Mouse (Mus musculus) brain, embryonic 14.5 days (tissue): Measurements from ENCODE around the gene S100z.

ENCODE experiments used
- CTCF ChIP-seq: fragments of 200-500 bp; IDR thresholded peaks from 2 replicates; pipeline ENCODE4 v1.5.1; 2012; ENCODE audit warnings: inconsistent platforms, mild to moderate bottlenecking, moderate library complexity, borderline replicate concordance; ENCODE audit not compliant: insufficient read depth, insufficient read length; ENCODE audit errors: extremely low read depth
- POLR2A ChIP-seq: fragments of 200-500 bp; IDR thresholded peaks from 2 replicates; pipeline ENCODE4 v1.6.1; 2012; ENCODE audit warnings: mild to moderate bottlenecking, inconsistent platforms, borderline replicate concordance; ENCODE audit not compliant: poor library complexity, insufficient read depth, insufficient read length, severe bottlenecking; ENCODE audit errors: extremely low read depth

- TF ChIP-seq POLR2A = no peak
- no peak for TF ChIP-seq CTCF
These were observed 24.9 kb upstream of the S100z start for GRCm38 (mm10) chr13:95503279-95503917.
